Mouse (Mus musculus): Measurements from ENCODE around the gene Oscar. TPM values are rescaled to one million over a fixed set of nuclear protein-coding genes. Genes with fewer than 3 reads are reported as not detected.
"Not testable (repeated sequence)": the region's sequence is repeated elsewhere in the genome, so short reads cannot be mapped to it uniquely, and the experiment has no call there.

The Oscar gene
- total RNA-seq, 2 experiments from 2014 or later: 0.24 to 0.27 TPM

- intact Hi-C loops (cut with DNase I): no loop called here
- no peak for DNase-seq
These were observed 1.9 kb downstream of the Oscar start for GRCm38 (mm10) chr7:3614021-3614420.

- DNase-seq: no peak
- intact Hi-C loops (cut with DNase I): no loop called here
These were observed 5.0 kb downstream of the Oscar start for GRCm38 (mm10) chr7:3611006-3611405.

GRCm38 (mm10) chr7:3610437-3610836 lies 5.5 kb downstream of the Oscar start:
- DNase-seq: no peak
- intact Hi-C loops (cut with DNase I): no loop called here

GRCm38 (mm10) chr7:3609082-3609481 lies 6.9 kb downstream of the Oscar start:
- DNase-seq: peak; percentile 88 to 89

GRCm38 (mm10) chr7:3608668-3609067 lies 7.3 kb downstream of the Oscar start:
- intact Hi-C loops (cut with DNase I): loop anchor here (5.0 kb wide), 1 partner anchor 819 kb away; no protein-coding TSS in a partner anchor
- DNase-seq: no peak

More at GRCm38 (mm10) chr7:3609082-3609481, 6.9 kb downstream of the Oscar start:
- intact Hi-C loops (cut with DNase I): loop anchor here (5.0 kb wide), 1 partner anchor 818 kb away; no protein-coding TSS in a partner anchor

GRCm38 (mm10) chr7:3607391-3607790 lies 8.6 kb downstream of the Oscar start:
- intact Hi-C loops (cut with DNase I): loop anchor here (5.0 kb wide), 1 partner anchor 820 kb away; no protein-coding TSS in a partner anchor
- DNase-seq: no peak

GRCm38 (mm10) chr7:3606798-3607197 lies 9.2 kb downstream of the Oscar start:
- intact Hi-C loops (cut with DNase I): loop anchor here (5.0 kb wide), 1 partner anchor 821 kb away; no protein-coding TSS in a partner anchor
- DNase-seq: peak; percentile 56 to 61

GRCm38 (mm10) chr7:3601119-3601518 lies 14.8 kb downstream of the Oscar start:
- intact Hi-C loops (cut with DNase I): loop anchor here (2.0 kb wide), 1 partner anchor 378 kb away; no protein-coding TSS in a partner anchor

GRCm38 (mm10) chr7:3597755-3598154 lies 18.2 kb downstream of the Oscar start:
- intact Hi-C loops (cut with DNase I); DNase-seq: not testable (repeated sequence)

More at GRCm38 (mm10) chr7:3601119-3601518, 14.8 kb downstream of the Oscar start:
- peak; percentile 75 to 85 for DNase-seq

GRCm38 (mm10) chr7:3595146-3595545 lies 20.8 kb downstream of the Oscar start:
- peak; percentile 8 to 36 for DNase-seq
- intact Hi-C loops (cut with DNase I): no loop called here

GRCm38 (mm10) chr7:3594686-3595085 lies 21.3 kb downstream of the Oscar start:
- intact Hi-C loops (cut with DNase I): no loop called here
- no peak for DNase-seq

GRCm38 (mm10) chr7:3593855-3594254 lies 22.1 kb downstream of the Oscar start:
- intact Hi-C loops (cut with DNase I): no loop called here
- no peak for DNase-seq

- no peak for DNase-seq
- intact Hi-C loops (cut with DNase I): no loop called here
These were observed 24.4 kb downstream of the Oscar start for GRCm38 (mm10) chr7:3591534-3591933.

GRCm38 (mm10) chr7:3590550-3590949 lies 25.4 kb downstream of the Oscar start:
- no peak for DNase-seq
- intact Hi-C loops (cut with DNase I): no loop called here

GRCm38 (mm10) chr7:3587292-3587691 lies 28.7 kb downstream of the Oscar start:
- intact Hi-C loops (cut with DNase I): no loop called here
- DNase-seq: no peak

GRCm38 (mm10) chr7:3586255-3586654 lies 29.7 kb downstream of the Oscar start:
- DNase-seq: no peak
- intact Hi-C loops (cut with DNase I): no loop called here

GRCm38 (mm10) chr7:3585763-3586162 lies 30.2 kb downstream of the Oscar start:
- intact Hi-C loops (cut with DNase I): no loop called here
- no peak for DNase-seq

GRCm38 (mm10) chr7:3580029-3580428 lies 35.9 kb downstream of the Oscar start:
- intact Hi-C loops (cut with DNase I): no loop called here
- no peak for DNase-seq

GRCm38 (mm10) chr7:3578952-3579546 lies 36.9 kb downstream of the Oscar start:
- intact Hi-C loops (cut with DNase I): no loop called here
- DNase-seq: no peak

GRCm38 (mm10) chr7:3578196-3578595 lies 37.8 kb downstream of the Oscar start:
- no peak for DNase-seq
- intact Hi-C loops (cut with DNase I): no loop called here

- intact Hi-C loops (cut with DNase I): no loop called here
- no peak for DNase-seq
These were observed 39.4 kb downstream of the Oscar start for GRCm38 (mm10) chr7:3576354-3577124.

GRCm38 (mm10) chr7:3574216-3574615 lies 41.7 kb downstream of the Oscar start:
- DNase-seq: no peak
- intact Hi-C loops (cut with DNase I): no loop called here

All from heart, postnatal 10 days (tissue).